ENCODE assay signal across 15 mouse cellular contexts in genomic region chrX:11952193-11952592, GRCm38 (mm10).
DNase-seq lines count a peak whose midpoint lies in the region; ATAC-seq lines count a peak whose summit lies in the region.
"Had no signal": no experiment of that assay in that cellular context is flagged by ENCODE, and none has a peak within 500 bp of the region (broad histone marks: within the 10 kb centered on the region; RNA-seq: fewer than 3 reads in every experiment).

No protein-coding gene starts in this region.

- no peak overlapping the region for H3K27ac ChIP-seq in kidney, embryonic 15.5 days
- H3K27ac ChIP-seq: forebrain, embryonic 12.5 days; heart, embryonic 15.5 days; liver, embryonic 12.5 days; stomach, postnatal 0 days had no signal

- ATAC-seq in kidney, embryonic 15.5 days (replicated peaks; ENCODE audit: low FRiP score): no peak
- ATAC-seq: liver, embryonic 12.5 days had no signal

- WGBS in kidney, embryonic 15.5 days: 40% methylated on average over 2 of the region's 2 CpGs

- no peaks in the 10 kb centered on the region for H3K36me3 ChIP-seq in kidney, embryonic 15.5 days
- H3K36me3 ChIP-seq: forebrain, embryonic 12.5 days; heart, embryonic 15.5 days; liver, embryonic 12.5 days had no signal

- H3K4me2 ChIP-seq in kidney, embryonic 15.5 days: no peak overlapping the region
- H3K4me2 ChIP-seq: forebrain, embryonic 12.5 days; heart, embryonic 15.5 days; liver, embryonic 12.5 days had no signal

- 0 out of 2 replicates have a peak, but pooled peaks cover 4% of the 10 kb centered on the region for H3K9me3 ChIP-seq in kidney, embryonic 15.5 days (replicated peaks)
- H3K9me3 ChIP-seq: forebrain, embryonic 12.5 days; heart, embryonic 15.5 days; liver, embryonic 12.5 days had no signal

- H3K4me3 ChIP-seq in kidney, embryonic 15.5 days (replicated peaks): no peak overlapping the region
- H3K4me3 ChIP-seq: forebrain, embryonic 12.5 days; heart, embryonic 15.5 days; liver, embryonic 12.5 days had no signal

- peaks cover 26% of the 10 kb centered on the region for H3K27me3 ChIP-seq in kidney, embryonic 15.5 days

- peak; percentile 22 to 47 for DNase-seq in kidney, adult 8-10 months
- DNase-seq in adrenal gland, postnatal 14 days: peak; percentile 74
- DNase-seq in kidney, postnatal 14 days: peak; percentile 52
- DNase-seq in skeletal muscle tissue, adult 2 months (ENCODE audit: low read depth, low spot score): peak; percentile 40
- DNase-seq in thymus, postnatal 14 days: no peak
- DNase-seq in thymus, postnatal 25 days: no peak
- no peak for DNase-seq in retina, embryonic 14.5 days (ENCODE audit: low spot score)
- DNase-seq: embryo, embryonic 11 days; layer of hippocampus, adult 9-11 months; right cerebral cortex, adult 18-20 months had no signal

- no peak overlapping the region for H3K9ac ChIP-seq in kidney, embryonic 15.5 days
- H3K9ac ChIP-seq: forebrain, embryonic 12.5 days; heart, embryonic 15.5 days; liver, embryonic 12.5 days had no signal

- H3K4me1 ChIP-seq in kidney, embryonic 15.5 days: no peaks in the 10 kb centered on the region
- H3K4me1 ChIP-seq: forebrain, embryonic 12.5 days; heart, embryonic 15.5 days had no signal

Comparison
In these comparisons a context has a peak if more than half of its experiments do, and no peak if none do; other contexts are left out.
1. DNase-seq: peak in kidney, adult 8-10 months (2 of 2), adrenal gland, postnatal 14 days (single experiment), kidney, postnatal 14 days (single experiment) and skeletal muscle tissue, adult 2 months (single experiment); none in thymus, postnatal 14 days (single experiment), thymus, postnatal 25 days (single experiment) and retina, embryonic 14.5 days (single experiment).